ENCODE assay signal across 29 mouse cellular contexts in the genomic region with DNA sequence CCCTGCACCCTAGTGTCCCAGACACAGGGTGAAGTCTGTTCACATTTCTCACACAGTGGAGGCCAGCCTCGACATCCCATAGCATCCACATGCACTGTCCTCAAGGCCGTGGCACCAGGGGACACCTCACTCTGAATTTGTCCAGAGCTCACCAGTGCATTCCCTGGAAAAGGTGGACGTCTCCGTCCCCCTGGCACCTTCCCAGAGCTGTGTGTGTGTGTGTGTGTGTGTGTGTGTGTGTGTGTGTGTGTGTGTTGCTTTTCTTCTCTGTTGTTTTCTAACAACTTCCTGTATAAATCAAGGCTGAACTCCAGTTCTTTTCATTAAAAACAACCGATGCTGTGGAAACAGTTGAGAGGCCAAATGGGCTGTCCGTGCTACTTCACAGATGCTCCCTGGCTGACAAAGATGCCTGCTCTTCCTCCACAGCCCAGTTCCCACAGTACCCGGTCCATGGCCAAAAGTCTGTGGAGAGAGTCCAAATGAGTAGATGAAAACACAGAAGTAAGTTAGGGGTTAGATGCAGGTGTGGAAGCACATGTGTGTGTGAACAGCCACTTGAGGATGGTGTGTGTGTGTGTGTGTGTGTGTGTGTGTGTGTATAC. TPM values are rescaled to one million over a fixed set of nuclear protein-coding genes. Genes with fewer than 3 reads are reported as not detected.
DNase-seq lines count a peak whose midpoint lies in the region; ATAC-seq and TF ChIP-seq lines count a peak whose summit lies in the region.
"Had no signal": no experiment of that assay in that cellular context is flagged by ENCODE, and none has a peak within 500 bp of the region (broad histone marks: within the 10 kb centered on the region; RNA-seq: fewer than 3 reads in every experiment).

No protein-coding gene starts in this region.

- H3K9ac ChIP-seq in hindbrain, embryonic 13.5 days: no peak overlapping the region
- no peak overlapping the region for H3K9ac ChIP-seq in hindbrain, embryonic 14.5 days
- no peak overlapping the region for H3K9ac ChIP-seq in midbrain, embryonic 16.5 days (ENCODE audit: low read depth, low read length)
- H3K9ac ChIP-seq in midbrain, embryonic 13.5 days (replicated peaks): no peak overlapping the region
- H3K9ac ChIP-seq: forebrain, embryonic 12.5 days; limb, embryonic 15.5 days; liver, embryonic 15.5 days; neural tube, embryonic 13.5 days; stomach, embryonic 15.5 days had no signal

- peaks cover 10% of the 10 kb centered on the region; the same call in 1 of the 2 replicates for H3K4me1 ChIP-seq in hindbrain, embryonic 13.5 days (replicated peaks)
- H3K4me1 ChIP-seq in hindbrain, embryonic 14.5 days (replicated peaks; ENCODE audit: control insufficient read depth, insufficient read depth, low read length): 0 out of 2 replicates have a peak, but pooled peaks cover 7% of the 10 kb centered on the region
- peaks cover 4% of the 10 kb centered on the region; the same call in 1 of the 2 replicates for H3K4me1 ChIP-seq in midbrain, embryonic 16.5 days (ENCODE audit: control insufficient read depth, insufficient read depth, low read length)
- peaks cover 12% of the 10 kb centered on the region for H3K4me1 ChIP-seq in midbrain, embryonic 13.5 days (replicated peaks)
- H3K4me1 ChIP-seq: embryonic facial prominence, embryonic 10.5 days; limb, embryonic 15.5 days; liver, embryonic 15.5 days; stomach, embryonic 15.5 days had no signal

- no peak overlapping the region for H3K4me2 ChIP-seq in hindbrain, embryonic 13.5 days
- no peak overlapping the region for H3K4me2 ChIP-seq in hindbrain, embryonic 14.5 days (replicated peaks)
- H3K4me2 ChIP-seq in midbrain, embryonic 16.5 days (ENCODE audit: low read length): no peak overlapping the region
- H3K4me2 ChIP-seq in midbrain, embryonic 13.5 days (replicated peaks): no peak overlapping the region
- H3K4me2 ChIP-seq: forebrain, embryonic 12.5 days; heart, embryonic 11.5 days; limb, embryonic 15.5 days; liver, embryonic 15.5 days; neural tube, embryonic 13.5 days; stomach, embryonic 15.5 days had no signal

- no peaks in the 10 kb centered on the region for H3K36me3 ChIP-seq in hindbrain, embryonic 13.5 days
- no peaks in the 10 kb centered on the region for H3K36me3 ChIP-seq in hindbrain, embryonic 14.5 days (replicated peaks; ENCODE audit: control insufficient read depth, insufficient read depth)
- H3K36me3 ChIP-seq in midbrain, embryonic 16.5 days (ENCODE audit: control insufficient read depth, insufficient read depth, low read length): no peaks in the 10 kb centered on the region
- H3K36me3 ChIP-seq in midbrain, embryonic 13.5 days: no peaks in the 10 kb centered on the region
- H3K36me3 ChIP-seq: embryonic facial prominence, embryonic 10.5 days; forebrain, embryonic 12.5 days; G1E; limb, embryonic 15.5 days; liver, embryonic 15.5 days; neural tube, embryonic 13.5 days; stomach, embryonic 15.5 days had no signal

- no peak for ATAC-seq in hindbrain, embryonic 13.5 days (ENCODE audit: low FRiP score)
- ATAC-seq in hindbrain, embryonic 14.5 days (ENCODE audit: low FRiP score): no peak
- ATAC-seq in midbrain, embryonic 16.5 days: no peak
- ATAC-seq in midbrain, embryonic 13.5 days: no peak

- no peak overlapping the region for H3K4me3 ChIP-seq in hindbrain, embryonic 13.5 days
- no peak overlapping the region for H3K4me3 ChIP-seq in hindbrain, embryonic 14.5 days (replicated peaks; ENCODE audit: low read length)
- H3K4me3 ChIP-seq in layer of hippocampus, adult 2 months: no peak overlapping the region
- H3K4me3 ChIP-seq in midbrain, embryonic 16.5 days (ENCODE audit: low read depth, low read length): no peak overlapping the region
- H3K4me3 ChIP-seq in midbrain, embryonic 13.5 days (replicated peaks): no peak overlapping the region
- H3K4me3 ChIP-seq: embryonic facial prominence, embryonic 10.5 days; forebrain, embryonic 12.5 days; limb, embryonic 15.5 days; liver, embryonic 15.5 days; neural tube, embryonic 13.5 days; stomach, embryonic 15.5 days had no signal

- no peak for TF ChIP-seq CTCF in layer of hippocampus, adult 2 months (conservative IDR thresholded peaks at IDR 0.05)

- H3K27me3 ChIP-seq in hindbrain, embryonic 13.5 days: peaks cover 16% of the 10 kb centered on the region
- H3K27me3 ChIP-seq in hindbrain, embryonic 14.5 days (ENCODE audit: control insufficient read depth, insufficient read depth, low read length): no peaks in the 10 kb centered on the region
- H3K27me3 ChIP-seq in midbrain, embryonic 16.5 days (ENCODE audit: control insufficient read depth, insufficient read depth, low read depth, low read length): no peaks in the 10 kb centered on the region
- H3K27me3 ChIP-seq in midbrain, embryonic 13.5 days: no peaks in the 10 kb centered on the region
- H3K27me3 ChIP-seq: liver, embryonic 15.5 days; stomach, embryonic 15.5 days had no signal

- 69% methylated on average over 7 of the region's 7 CpGs for WGBS in hindbrain, embryonic 13.5 days
- 66% methylated on average over 7 of the region's 7 CpGs for WGBS in hindbrain, embryonic 14.5 days
- 55% methylated on average over 7 of the region's 7 CpGs for WGBS in midbrain, embryonic 16.5 days
- WGBS in midbrain, embryonic 13.5 days: 72% methylated on average over 7 of the region's 7 CpGs

- DNase-seq in hindbrain, embryonic 14.5 days (ENCODE audit: low spot score): no peak
- DNase-seq in layer of hippocampus, adult 2 months (ENCODE audit: low spot score in 2 of 2): no peak
- DNase-seq in layer of hippocampus, adult 9-11 months: no peak
- DNase-seq in spleen, postnatal 10 days (ENCODE audit: low spot score in 2 of 2): no peak
- DNase-seq in ovary, postnatal 36 days (ENCODE audit: low spot score): no peak
- DNase-seq: adrenal gland, postnatal 36 days; cerebellum, adult 2 months; heart, postnatal 14 days; layer of hippocampus, postnatal 36 days; thymus, adult 18-20 months had no signal

- H3K9me3 ChIP-seq in hindbrain, embryonic 13.5 days: no peaks in the 10 kb centered on the region
- no peaks in the 10 kb centered on the region for H3K9me3 ChIP-seq in hindbrain, embryonic 14.5 days (ENCODE audit: control insufficient read depth, low read length)
- no peaks in the 10 kb centered on the region for H3K9me3 ChIP-seq in midbrain, embryonic 16.5 days (replicated peaks; ENCODE audit: control insufficient read depth, low read length, poor library complexity, severe bottlenecking)
- 0 out of 2 replicates have a peak, but pooled peaks cover 2% of the 10 kb centered on the region for H3K9me3 ChIP-seq in midbrain, embryonic 13.5 days
- H3K9me3 ChIP-seq: forebrain, embryonic 12.5 days; limb, embryonic 15.5 days; liver, embryonic 15.5 days; neural tube, embryonic 13.5 days; stomach, embryonic 15.5 days had no signal

- peak overlapping the region; percentile 24; the same call in 1 of the 2 replicates for H3K27ac ChIP-seq in hindbrain, embryonic 13.5 days
- H3K27ac ChIP-seq in hindbrain, embryonic 14.5 days: no peak overlapping the region
- H3K27ac ChIP-seq in layer of hippocampus, adult 2 months: peak overlapping the region; percentile 79
- H3K27ac ChIP-seq in midbrain, embryonic 16.5 days (ENCODE audit: low read length): peak overlapping the region; percentile 29; the same call in 1 of the 2 replicates
- no peak overlapping the region for H3K27ac ChIP-seq in midbrain, embryonic 13.5 days
- H3K27ac ChIP-seq: embryonic facial prominence, embryonic 10.5 days; forebrain, embryonic 12.5 days; limb, embryonic 15.5 days; liver, embryonic 15.5 days; neural tube, embryonic 13.5 days; stomach, embryonic 15.5 days had no signal

RNA-seq across cellular contexts. Expression of gene Crybb2, which starts 19.2 kb away (rescaled TPM):
- polyA plus RNA-seq in hindbrain, embryonic 13.5 days (2015; fragmentation: Nextera tagmentation; extraction: Ambion mirVana): not detected in 2 replicates
- polyA plus RNA-seq in hindbrain, embryonic 14.5 days (2014; fragmentation: Nextera tagmentation; extraction: Ambion mirVana): not detected in 2 replicates
- total RNA-seq in layer of hippocampus, adult 2 months (2021): not detected
- not detected in 2 replicates for polyA plus RNA-seq in midbrain, embryonic 16.5 days (2015; fragmentation: Nextera tagmentation; extraction: Ambion mirVana)
- not detected in 2 replicates for polyA plus RNA-seq in midbrain, embryonic 13.5 days (2015; fragmentation: Nextera tagmentation; extraction: Ambion mirVana)
- total RNA-seq: adrenal gland, postnatal 36 days; common myeloid progenitor, adult 5-6 weeks; G1E; gastrocnemius, adult 8-10 months; granulocyte monocyte progenitor cell, adult 5-6 weeks; heart, postnatal 14 days; layer of hippocampus, postnatal 36 days; left cerebral cortex, postnatal 36 days had no signal
- polyA plus RNA-seq: cerebellum, adult 2 months; embryonic facial prominence, embryonic 10.5 days; forebrain, embryonic 12.5 days; frontal cortex, adult 2 months; G1E; heart, embryonic 11.5 days; inflammation-experienced regulatory T-cells, adult 6 months; kidney, embryonic 14.5 days; limb, embryonic 15.5 days; liver, embryonic 15.5 days; neural tube, embryonic 13.5 days; spleen, adult 2 months; stomach, embryonic 15.5 days had no signal

RNA-seq across cellular contexts. Expression of gene Crybb3, which starts 30.7 kb away (rescaled TPM):
- 0.31 and 0.68 TPM in 2 replicates for polyA plus RNA-seq in hindbrain, embryonic 13.5 days (2015; fragmentation: Nextera tagmentation; extraction: Ambion mirVana)
- 0.57 and 0.99 TPM in 2 replicates for polyA plus RNA-seq in hindbrain, embryonic 14.5 days (2014; fragmentation: Nextera tagmentation; extraction: Ambion mirVana)
- total RNA-seq in layer of hippocampus, adult 2 months (2021): 1 to 10 TPM; 3.8 to 4.2 TPM
- 0.60 and 2.3 TPM in 2 replicates for polyA plus RNA-seq in midbrain, embryonic 16.5 days (2015; fragmentation: Nextera tagmentation; extraction: Ambion mirVana)
- 0.27 and 0.42 TPM in 2 replicates for polyA plus RNA-seq in midbrain, embryonic 13.5 days (2015; fragmentation: Nextera tagmentation; extraction: Ambion mirVana)
- total RNA-seq: common myeloid progenitor, adult 5-6 weeks; G1E; granulocyte monocyte progenitor cell, adult 5-6 weeks had no signal
- polyA plus RNA-seq: G1E; liver, embryonic 15.5 days had no signal

RNA-seq across cellular contexts. Expression of gene Grk3, which starts 35.1 kb away (rescaled TPM):
- 15.8 and 16.8 TPM in 2 replicates for polyA plus RNA-seq in hindbrain, embryonic 13.5 days (2015; fragmentation: Nextera tagmentation; extraction: Ambion mirVana)
- 18.5 and 21.2 TPM in 2 replicates for polyA plus RNA-seq in hindbrain, embryonic 14.5 days (2014; fragmentation: Nextera tagmentation; extraction: Ambion mirVana)
- total RNA-seq in layer of hippocampus, adult 2 months (2021): 10 to 100 TPM; 80.3 to 84.6 TPM
- polyA plus RNA-seq in midbrain, embryonic 16.5 days (2015; fragmentation: Nextera tagmentation; extraction: Ambion mirVana): 30.7 and 31.5 TPM in 2 replicates
- 15.1 and 16.5 TPM in 2 replicates for polyA plus RNA-seq in midbrain, embryonic 13.5 days (2015; fragmentation: Nextera tagmentation; extraction: Ambion mirVana)
- polyA plus RNA-seq: G1E had no signal

Comparison
In these comparisons a context has a peak if more than half of its experiments do, and no peak if none do; other contexts are left out.
1. H3K27ac ChIP-seq: peak in hindbrain, embryonic 13.5 days (single experiment), layer of hippocampus, adult 2 months (single experiment) and midbrain, embryonic 16.5 days (single experiment); none in hindbrain, embryonic 14.5 days (single experiment) and midbrain, embryonic 13.5 days (single experiment).